Mouse (Mus musculus): Measurements from ENCODE around the gene Gm20594.

Gene Gm20594

GRCm38 (mm10) chr6:79817616-79818015 lies at the start of gene Gm20594:
Gene Gm20594 (plus strand): TSS chr6:79817916.
- in situ Hi-C loops (cut with MboI, MseI) = no loop called here

DNA sequence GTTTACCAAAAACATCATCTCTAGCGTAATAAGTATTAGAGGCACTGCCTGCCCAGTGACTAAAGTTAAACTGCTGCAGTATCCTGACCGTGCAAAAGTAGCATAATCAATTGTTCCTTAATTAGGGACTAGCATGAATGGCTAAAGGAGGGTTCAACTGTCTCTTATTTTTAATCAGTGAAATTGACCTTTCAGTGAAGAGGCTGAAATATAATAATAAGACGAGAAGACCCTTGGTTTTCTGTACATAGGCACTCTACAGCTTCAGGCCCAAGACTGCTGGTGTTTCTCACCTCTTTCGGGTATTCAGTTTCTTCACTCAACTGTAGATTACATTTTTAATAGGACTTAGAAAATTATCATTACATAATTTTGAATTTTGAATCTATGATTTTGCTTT lies 398 bp downstream of the Gm20594 start:
- in situ Hi-C loops (cut with MboI, MseI) = no loop called here

- in situ Hi-C loops (cut with MboI, MseI) = no loop called here
Measured at GRCm38 (mm10) chr6:79833845-79834244, 16.1 kb downstream of the Gm20594 start.

GRCm38 (mm10) chr6:79846829-79847228 lies 29.1 kb downstream of the Gm20594 start:
- in situ Hi-C loops (cut with MboI, MseI) = no loop called here

All from T-helper 1 cell (primary cell).